ENCODE assay signal across 10 mouse cellular contexts in the genomic region with DNA sequence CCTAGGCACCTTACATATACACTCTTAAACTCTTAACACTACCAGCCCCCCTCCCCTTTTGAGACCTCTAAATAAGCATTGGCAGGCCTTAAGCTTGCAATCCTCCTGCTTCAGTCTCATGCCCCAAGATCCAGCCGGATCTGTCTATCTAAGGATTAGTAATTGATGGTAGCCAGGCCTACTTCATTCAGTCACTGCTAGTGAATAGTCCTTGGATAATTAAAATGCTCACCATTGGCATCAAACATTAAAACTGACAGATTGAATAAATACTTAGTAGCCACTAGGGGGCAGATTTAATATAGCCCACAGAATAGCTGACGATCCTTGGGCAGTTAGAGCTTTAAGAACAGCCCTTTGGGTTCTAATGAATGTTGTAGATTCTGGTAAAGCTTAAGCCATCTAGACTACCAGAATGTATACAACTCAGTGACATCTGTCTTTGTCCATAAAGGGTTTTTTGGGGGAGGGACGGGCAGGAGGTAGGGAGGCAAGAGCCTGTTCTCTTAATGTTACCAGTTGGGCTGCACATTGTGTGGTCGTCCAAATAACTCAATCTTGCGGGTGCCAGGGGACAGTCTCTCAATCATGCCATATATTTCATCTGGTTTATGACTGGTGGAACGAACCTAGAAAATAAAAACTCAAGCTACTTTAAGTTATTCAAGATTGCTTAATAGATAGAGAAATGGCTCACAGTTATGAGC. TPM values are rescaled to one million over a fixed set of nuclear protein-coding genes. Genes with fewer than 3 reads are reported as not detected.
DNase-seq lines count a peak whose midpoint lies in the region; ATAC-seq lines count a peak whose summit lies in the region.
"Had no signal": no experiment of that assay in that cellular context is flagged by ENCODE, and none has a peak within 500 bp of the region (broad histone marks: within the 10 kb centered on the region; RNA-seq: fewer than 3 reads in every experiment).

No protein-coding gene starts in this region.

- no peaks in the 10 kb centered on the region for H3K4me1 ChIP-seq in kidney, embryonic 14.5 days (ENCODE audit: control insufficient read depth, insufficient read depth, low read length)
- H3K4me1 ChIP-seq in hindbrain, embryonic 13.5 days (replicated peaks): no peaks in the 10 kb centered on the region
- no peaks in the 10 kb centered on the region for H3K4me1 ChIP-seq in heart, embryonic 12.5 days (replicated peaks)

- no peak overlapping the region for H3K27ac ChIP-seq in kidney, embryonic 14.5 days (ENCODE audit: low read depth, low read length)
- no peak overlapping the region for H3K27ac ChIP-seq in hindbrain, embryonic 13.5 days
- no peak overlapping the region for H3K27ac ChIP-seq in heart, embryonic 12.5 days (ENCODE audit: poor library complexity, severe bottlenecking)

- peaks cover 77% of the 10 kb centered on the region for H3K36me3 ChIP-seq in kidney, embryonic 14.5 days (ENCODE audit: control insufficient read depth, insufficient read depth, low read length)
- H3K36me3 ChIP-seq in hindbrain, embryonic 13.5 days: peaks cover 86% of the 10 kb centered on the region
- H3K36me3 ChIP-seq in heart, embryonic 12.5 days: peaks cover 85% of the 10 kb centered on the region

- no peak overlapping the region for H3K9ac ChIP-seq in kidney, embryonic 14.5 days (ENCODE audit: low read depth, low read length)
- H3K9ac ChIP-seq in hindbrain, embryonic 13.5 days: no peak overlapping the region
- H3K9ac ChIP-seq in heart, embryonic 12.5 days: no peak overlapping the region

- WGBS in kidney, embryonic 14.5 days: 78% methylated on average over 6 of the region's 6 CpGs
- 70% methylated on average over 6 of the region's 6 CpGs for WGBS in hindbrain, embryonic 13.5 days
- WGBS in heart, embryonic 12.5 days: 68% methylated on average over 6 of the region's 6 CpGs

- peak; percentile 69 for ATAC-seq in kidney, embryonic 14.5 days (ENCODE audit: low FRiP score, low TSS enrichment)
- ATAC-seq in hindbrain, embryonic 13.5 days (ENCODE audit: low FRiP score): peak; percentile 67
- no peak for ATAC-seq in heart, embryonic 12.5 days (ENCODE audit: insufficient number of reproducible peaks, low FRiP score)

- DNase-seq in kidney, adult 9 months: no peak
- DNase-seq in MN1 (ENCODE audit: low spot score): peak; percentile 67
- DNase-seq in naive thymus-derived CD4-positive, alpha-beta T cell, adult 2 months (ENCODE audit: low read depth): peak; percentile 60
- no peak for DNase-seq in right cerebral cortex, postnatal 4 days
- no peak for DNase-seq in cerebellum, adult 9-11 months
- DNase-seq: adrenal gland, adult 2 months had no signal

- no peak overlapping the region for H3K4me2 ChIP-seq in kidney, embryonic 14.5 days (replicated peaks; ENCODE audit: low read depth, low read length)
- H3K4me2 ChIP-seq in hindbrain, embryonic 13.5 days: no peak overlapping the region
- H3K4me2 ChIP-seq in heart, embryonic 12.5 days: no peak overlapping the region

- no peaks in the 10 kb centered on the region for H3K27me3 ChIP-seq in kidney, embryonic 14.5 days (ENCODE audit: control insufficient read depth, insufficient read depth, low read length)
- H3K27me3 ChIP-seq in hindbrain, embryonic 13.5 days: no peaks in the 10 kb centered on the region
- no peaks in the 10 kb centered on the region for H3K27me3 ChIP-seq in heart, embryonic 12.5 days (replicated peaks)

- H3K4me3 ChIP-seq in kidney, embryonic 14.5 days (ENCODE audit: low read length): no peak overlapping the region
- H3K4me3 ChIP-seq in hindbrain, embryonic 13.5 days: no peak overlapping the region
- no peak overlapping the region for H3K4me3 ChIP-seq in heart, embryonic 12.5 days
- H3K4me3 ChIP-seq: myocyte had no signal

- no peaks in the 10 kb centered on the region for H3K9me3 ChIP-seq in kidney, embryonic 14.5 days (ENCODE audit: control insufficient read depth, low read length)
- no peaks in the 10 kb centered on the region for H3K9me3 ChIP-seq in hindbrain, embryonic 13.5 days
- H3K9me3 ChIP-seq in heart, embryonic 12.5 days (replicated peaks): no peaks in the 10 kb centered on the region

RNA-seq across cellular contexts. Expression of a gene that starts 9.2 kb away (rescaled TPM):
- 40.3 and 53.7 TPM in 2 replicates for polyA plus RNA-seq in kidney, embryonic 14.5 days (2014; fragmentation: Nextera tagmentation; extraction: Ambion mirVana)
- polyA plus RNA-seq in hindbrain, embryonic 13.5 days (2015; fragmentation: Nextera tagmentation; extraction: Ambion mirVana): 48.1 and 51.5 TPM in 2 replicates
- polyA plus RNA-seq in heart, embryonic 12.5 days (2016; fragmentation: Nextera tagmentation; extraction: Ambion mirVana): 29.3 and 30.7 TPM in 2 replicates

RNA-seq across cellular contexts. Expression of a gene that starts 16.4 kb away (rescaled TPM):
- polyA plus RNA-seq in kidney, embryonic 14.5 days (2014; fragmentation: Nextera tagmentation; extraction: Ambion mirVana): 20.6 and 22.6 TPM in 2 replicates
- 57.4 and 61.8 TPM in 2 replicates for polyA plus RNA-seq in hindbrain, embryonic 13.5 days (2015; fragmentation: Nextera tagmentation; extraction: Ambion mirVana)
- 15.1 and 16.7 TPM in 2 replicates for polyA plus RNA-seq in heart, embryonic 12.5 days (2016; fragmentation: Nextera tagmentation; extraction: Ambion mirVana)

RNA-seq across cellular contexts. Expression of a gene that starts 16.8 kb away (rescaled TPM):
- polyA plus RNA-seq in kidney, embryonic 14.5 days (2014; fragmentation: Nextera tagmentation; extraction: Ambion mirVana): 34.9 and 54.7 TPM in 2 replicates
- 55.5 and 59.6 TPM in 2 replicates for polyA plus RNA-seq in hindbrain, embryonic 13.5 days (2015; fragmentation: Nextera tagmentation; extraction: Ambion mirVana)
- polyA plus RNA-seq in heart, embryonic 12.5 days (2016; fragmentation: Nextera tagmentation; extraction: Ambion mirVana): 35.8 and 41.5 TPM in 2 replicates

RNA-seq across cellular contexts. Expression of a gene that starts 32.9 kb away (rescaled TPM):
- 20.4 and 46.2 TPM in 2 replicates for polyA plus RNA-seq in kidney, embryonic 14.5 days (2014; fragmentation: Nextera tagmentation; extraction: Ambion mirVana)
- 46.2 and 49.5 TPM in 2 replicates for polyA plus RNA-seq in hindbrain, embryonic 13.5 days (2015; fragmentation: Nextera tagmentation; extraction: Ambion mirVana)
- 11.9 and 12.5 TPM in 2 replicates for polyA plus RNA-seq in heart, embryonic 12.5 days (2016; fragmentation: Nextera tagmentation; extraction: Ambion mirVana)

RNA-seq across cellular contexts. Expression of a gene that starts 38.1 kb away (rescaled TPM):
- polyA plus RNA-seq in kidney, embryonic 14.5 days (2014; fragmentation: Nextera tagmentation; extraction: Ambion mirVana): 48.6 and 57.1 TPM in 2 replicates
- polyA plus RNA-seq in hindbrain, embryonic 13.5 days (2015; fragmentation: Nextera tagmentation; extraction: Ambion mirVana): 42.4 and 43.8 TPM in 2 replicates
- polyA plus RNA-seq in heart, embryonic 12.5 days (2016; fragmentation: Nextera tagmentation; extraction: Ambion mirVana): 35.0 and 36.0 TPM in 2 replicates

Comparison
In these comparisons a context has a peak if more than half of its experiments do, and no peak if none do; other contexts are left out.
1. DNase-seq: peak in MN1 (single experiment) and naive thymus-derived CD4-positive, alpha-beta T cell, adult 2 months (single experiment); none in kidney, adult 9 months (single experiment), right cerebral cortex, postnatal 4 days (single experiment) and cerebellum, adult 9-11 months (single experiment).